Mouse (Mus musculus) hindbrain, embryonic 16.5 days (tissue): ENCODE measurements around the gene Arhgap23. TPM values are rescaled to one million over a fixed set of nuclear protein-coding genes. Genes with fewer than 3 reads are reported as not detected.

Experiments
- ATAC-seq: fragments of 200-750 bp; cut with Nextera tagmentation; 2 replicates; pipeline ENCODE4 v1.8.0; 2017; ENCODE audit warnings: moderate TSS enrichment, moderate library complexity
- H3K27ac ChIP-seq: fragments of 300-500 bp; sonication (generic); 2 replicates; pipeline ENCODE4 v1.5.1; 2014; ENCODE audit warnings: low read depth, mild to moderate bottlenecking, control low read depth, low read length, moderate library complexity
- H3K27me3 ChIP-seq: fragments of 300-500 bp; sonication (generic); replicated peaks from 2 replicates; pipeline ENCODE4 v1.6.1; 2014; ENCODE audit warnings: low read length; ENCODE audit not compliant: control insufficient read depth, insufficient read depth
- H3K36me3 ChIP-seq: fragments of 300-500 bp; sonication (generic); 2 replicates; pipeline ENCODE4 v1.6.1; 2014; ENCODE audit warnings: mild to moderate bottlenecking, low read length, moderate library complexity, mixed read lengths; ENCODE audit not compliant: control insufficient read depth, insufficient read depth
- H3K4me1 ChIP-seq: fragments of 300-500 bp; sonication (generic); 2 replicates; pipeline ENCODE4 v1.6.1; 2014; ENCODE audit warnings: low read depth, low read length; ENCODE audit not compliant: control insufficient read depth, insufficient read depth
- H3K4me2 ChIP-seq: fragments of 300-500 bp; sonication (generic); 2 replicates; pipeline ENCODE4 v1.6.1; 2014; ENCODE audit warnings: mild to moderate bottlenecking, low read length, control low read depth, moderate library complexity
- H3K4me3 ChIP-seq: fragments of 300-500 bp; sonication (generic); 2 replicates; pipeline ENCODE4 v1.5.1; 2014; ENCODE audit warnings: mild to moderate bottlenecking, low read length, control low read depth, moderate library complexity
- H3K9ac ChIP-seq: fragments of 300-500 bp; sonication (generic); 2 replicates; pipeline ENCODE4 v1.6.1; 2014; ENCODE audit warnings: low read depth, mild to moderate bottlenecking, control low read depth, low read length, moderate library complexity
- H3K9me3 ChIP-seq: fragments of 300-500 bp; sonication (generic); 2 replicates; pipeline ENCODE4 v1.6.1; 2014; ENCODE audit warnings: mild to moderate bottlenecking, low read length, moderate library complexity; ENCODE audit not compliant: control insufficient read depth
- WGBS: fragments of 180-500 bp; shearing (Covaris S2); extraction: QIAGEN DNeasy Blood & Tissue Kit; methylation state at CpG from one replicate; pipeline ENCODE4 v1.1.7; 2014; 5-methylcytosine and 5-hydroxymethylcytosine counted together
- polyA plus RNA-seq: library from polyadenylated mRNA; unstranded; fragments of >200 nt; fragmentation: Nextera tagmentation; extraction: Ambion mirVana; gene quantifications from 2 replicates; pipeline ENCODE4 v1.2.1, GENCODE M21; 2015

Gene Arhgap23
- polyA plus RNA-seq, 1 experiment from 2014 or later, result 9.4 TPM

- Histone ChIP-seq H3K4me1 (no peaks in the 10 kb centered on the region), H3K4me3 (no peak overlapping the region), H3K9me3 (no peaks in the 10 kb centered on the region), H3K27me3 (no peaks in the 10 kb centered on the region), H3K36me3 (peaks cover 19% of the 10 kb centered on the region; the same call in 1 of the 2 replicates), H3K9ac (no peak overlapping the region), H3K27ac (no peak overlapping the region), H3K4me2 (no peak overlapping the region)
- no peak for ATAC-seq
- WGBS, result 90% methylated on average over 10 of the region's 10 CpGs
Observed at GRCm38 (mm10) chr11:97479085-97479484, 63.8 kb downstream of the Arhgap23 start.

- no peak overlapping the region for H3K9ac ChIP-seq
- WGBS, result 64% methylated on average over 8 of the region's 8 CpGs
- peaks cover 18% of the 10 kb centered on the region; the same call in 1 of the 2 replicates for H3K36me3 ChIP-seq
- no peaks in the 10 kb centered on the region for H3K27me3 ChIP-seq
- no peak for ATAC-seq
- H3K4me3 ChIP-seq, result no peak overlapping the region
- H3K4me2 ChIP-seq, result no peak overlapping the region
- H3K27ac ChIP-seq, result no peak overlapping the region
- no peaks in the 10 kb centered on the region for H3K4me1 ChIP-seq
- H3K9me3 ChIP-seq, result no peaks in the 10 kb centered on the region
Observed at GRCm38 (mm10) chr11:97479824-97480223, 64.5 kb downstream of the Arhgap23 start.

GRCm38 (mm10) chr11:97485661-97486060 is 70.3 kb downstream of the Arhgap23 start:
- no peaks in the 10 kb centered on the region for H3K4me1 ChIP-seq
- no peak overlapping the region for H3K27ac ChIP-seq
- no peaks in the 10 kb centered on the region for H3K27me3 ChIP-seq
- 81% methylated on average over 8 of the region's 8 CpGs for WGBS
- ATAC-seq, result no peak
- peaks cover 4% of the 10 kb centered on the region; the same call in 1 of the 2 replicates for H3K36me3 ChIP-seq
- no peak overlapping the region for H3K4me3 ChIP-seq
- H3K9ac ChIP-seq, result no peak overlapping the region
- H3K4me2 ChIP-seq, result no peak overlapping the region
- no peaks in the 10 kb centered on the region for H3K9me3 ChIP-seq

- H3K9ac ChIP-seq, result no peak overlapping the region
- H3K4me1 ChIP-seq, result no peaks in the 10 kb centered on the region
- no peak for ATAC-seq
- 76% methylated on average over 3 of the region's 3 CpGs for WGBS
- no peak overlapping the region for H3K27ac ChIP-seq
- H3K4me3 ChIP-seq, result no peak overlapping the region
- peaks cover 11% of the 10 kb centered on the region; the same call in 1 of the 2 replicates for H3K36me3 ChIP-seq
- H3K27me3 ChIP-seq, result no peaks in the 10 kb centered on the region
- H3K4me2 ChIP-seq, result no peak overlapping the region
- H3K9me3 ChIP-seq, result no peaks in the 10 kb centered on the region
Observed at GRCm38 (mm10) chr11:97487656-97488055, 72.3 kb downstream of the Arhgap23 start.

GRCm38 (mm10) chr11:97489589-97490324 is 74.4 kb downstream of the Arhgap23 start:
- Histone ChIP-seq H3K36me3 (peaks cover 15% of the 10 kb centered on the region; the same call in 1 of the 2 replicates), H3K9ac (no peak overlapping the region), H3K4me3 (no peak overlapping the region), H3K9me3 (no peaks in the 10 kb centered on the region), H3K4me1 (no peaks in the 10 kb centered on the region), H3K27ac (no peak overlapping the region), H3K27me3 (no peaks in the 10 kb centered on the region), H3K4me2 (no peak overlapping the region)
- ATAC-seq, result peak; percentile 61
- WGBS, result 27% methylated on average over 16 of the region's 16 CpGs

- no peak overlapping the region for H3K9ac ChIP-seq
- peaks cover 16% of the 10 kb centered on the region; the same call in 1 of the 2 replicates for H3K36me3 ChIP-seq
- 74% methylated on average over 10 of the region's 10 CpGs for WGBS
- no peaks in the 10 kb centered on the region for H3K9me3 ChIP-seq
- H3K4me2 ChIP-seq, result no peak overlapping the region
- no peak overlapping the region for H3K4me3 ChIP-seq
- H3K27ac ChIP-seq, result no peak overlapping the region
- ATAC-seq, result no peak
- no peaks in the 10 kb centered on the region for H3K4me1 ChIP-seq
- H3K27me3 ChIP-seq, result no peaks in the 10 kb centered on the region
Observed at GRCm38 (mm10) chr11:97491640-97492039, 76.3 kb downstream of the Arhgap23 start.

GRCm38 (mm10) chr11:97492836-97493235 is 77.5 kb downstream of the Arhgap23 start:
- H3K4me1 ChIP-seq, result no peaks in the 10 kb centered on the region
- no peak for ATAC-seq
- no peak overlapping the region for H3K4me2 ChIP-seq
- H3K36me3 ChIP-seq, result peaks cover 19% of the 10 kb centered on the region
- WGBS, result 78% methylated on average over 3 of the region's 3 CpGs
- H3K9me3 ChIP-seq, result no peaks in the 10 kb centered on the region
- H3K9ac ChIP-seq, result no peak overlapping the region
- peaks cover 6% of the 10 kb centered on the region; the same call in 1 of the 2 replicates for H3K27me3 ChIP-seq
- H3K4me3 ChIP-seq, result no peak overlapping the region
- H3K27ac ChIP-seq, result no peak overlapping the region

GRCm38 (mm10) chr11:97497543-97497942 is 82.2 kb downstream of the Arhgap23 start:
- Histone ChIP-seq H3K36me3 (peaks cover 15% of the 10 kb centered on the region), H3K27me3 (peaks cover 22% of the 10 kb centered on the region), H3K4me2 (no peak overlapping the region), H3K9me3 (no peaks in the 10 kb centered on the region), H3K27ac (no peak overlapping the region), H3K9ac (no peak overlapping the region), H3K4me1 (peaks cover 7% of the 10 kb centered on the region), H3K4me3 (no peak overlapping the region)
- no peak for ATAC-seq
- WGBS, result 87% methylated on average over 4 of the region's 4 CpGs

- Histone ChIP-seq H3K4me1 (peaks cover 7% of the 10 kb centered on the region), H3K4me3 (peak within 1 kb of the TSS; percentile 32), H3K27ac (no peak within 1 kb of the TSS), H3K27me3 (peaks cover 22% of the 10 kb centered on the region), H3K4me2 (peak within 1 kb of the TSS; percentile 55), H3K9me3 (no peaks in the 10 kb centered on the region), H3K36me3 (peaks cover 7% of the 10 kb centered on the region), H3K9ac (peak within 1 kb of the TSS; percentile 55)
- peak; percentile 27; the same call in 1 of the 2 replicates for ATAC-seq
- 19% methylated on average over 72 of the region's 88 CpGs for WGBS
Observed at GRCm38 (mm10) chr11:97499865-97500719, 84.8 kb downstream of the Arhgap23 start, which contains the start of gene 4933428G20Rik. Gene 4933428G20Rik, minus strand, starts transcription at chr11:97500340.
